ENCODE assay signal across 14 mouse cellular contexts in genomic region chr3:121417379-121418250, GRCm38 (mm10). TPM values are rescaled to one million over a fixed set of nuclear protein-coding genes. Genes with fewer than 3 reads are reported as not detected.
A peak's percentile ranks its signal among the peaks of the same experiment; 100 is the strongest.
DNase-seq lines count a peak whose midpoint lies in the region; ATAC-seq and TF ChIP-seq lines count a peak whose summit lies in the region.
"Had no signal": no experiment of that assay in that cellular context is flagged by ENCODE, and none has a peak within 500 bp of the region (broad histone marks: within the 10 kb centered on the region; RNA-seq: fewer than 3 reads in every experiment).

No protein-coding gene starts in this region.

- 73% methylated on average over 14 of the region's 14 CpGs for WGBS in kidney, embryonic 14.5 days

- peak overlapping the region; percentile 52 for H3ac ChIP-seq in C2C12 (ENCODE audit: control insufficient read depth, insufficient read length, low read depth)

- H3K9me3 ChIP-seq in kidney, embryonic 14.5 days (ENCODE audit: control insufficient read depth, low read length): no peaks in the 10 kb centered on the region

- H3K79me3 ChIP-seq in C2C12 (ENCODE audit: low read depth): no peaks in the 10 kb centered on the region

- H3K4me1 ChIP-seq in kidney, embryonic 14.5 days (ENCODE audit: control insufficient read depth, insufficient read depth, low read length): 0 out of 2 replicates have a peak, but pooled peaks cover 9% of the 10 kb centered on the region

- no peak overlapping the region for H3K9ac ChIP-seq in kidney, embryonic 14.5 days (ENCODE audit: low read depth, low read length)
- H3K9ac ChIP-seq: liver, embryonic 14.5 days; neural tube, embryonic 13.5 days had no signal

- no peaks in the 10 kb centered on the region for H3K36me3 ChIP-seq in kidney, embryonic 14.5 days (ENCODE audit: control insufficient read depth, insufficient read depth, low read length)
- H3K36me3 ChIP-seq in C2C12 (ENCODE audit: control insufficient read depth, insufficient read depth): no peaks in the 10 kb centered on the region
- H3K36me3 ChIP-seq: neural tube, embryonic 13.5 days had no signal

- no peak overlapping the region for H3K4me2 ChIP-seq in kidney, embryonic 14.5 days (replicated peaks; ENCODE audit: low read depth, low read length)
- H3K4me2 ChIP-seq: neural tube, embryonic 13.5 days had no signal

- TF ChIP-seq CTCF in C2C12 (IDR thresholded peaks at IDR 0.05; ENCODE audit: control insufficient read depth, insufficient read depth, insufficient read length): no peak

- ATAC-seq in kidney, embryonic 14.5 days (ENCODE audit: low FRiP score, low TSS enrichment): peak; percentile 43; the same call in 1 of the 2 replicates
- ATAC-seq: CD4-positive, CD25-positive, alpha-beta regulatory T cell, adult 4 months; intestine, postnatal 0 days had no signal

- no peaks in the 10 kb centered on the region for H3K79me2 ChIP-seq in C2C12 (ENCODE audit: control insufficient read depth, insufficient read depth)

- no peak overlapping the region for H3K4me3 ChIP-seq in kidney, embryonic 14.5 days (ENCODE audit: low read length)
- no peak overlapping the region for H3K4me3 ChIP-seq in C2C12 (ENCODE audit: insufficient read depth, poor library complexity, severe bottlenecking)
- H3K4me3 ChIP-seq: neural tube, embryonic 13.5 days had no signal

- H3K27me3 ChIP-seq in kidney, embryonic 14.5 days (ENCODE audit: control insufficient read depth, insufficient read depth, low read length): no peaks in the 10 kb centered on the region
- no peaks in the 10 kb centered on the region for H3K27me3 ChIP-seq in C2C12 (ENCODE audit: control insufficient read depth, insufficient read depth, insufficient read length)
- H3K27me3 ChIP-seq: neural tube, embryonic 13.5 days had no signal

- no peak overlapping the region for H3K27ac ChIP-seq in kidney, embryonic 14.5 days (ENCODE audit: low read depth, low read length)
- H3K27ac ChIP-seq: liver, embryonic 14.5 days; neural tube, embryonic 13.5 days had no signal

- DNase-seq in heart, adult 11 months: peak; percentile 66
- DNase-seq in heart, postnatal 4 days: no peak
- no peak for DNase-seq in kidney, adult 8-10 months
- peak; percentile 44 for DNase-seq in ZHBTc4 (ENCODE audit: low read depth, low spot score)
- no peak for DNase-seq in ovary, postnatal 10 days (ENCODE audit: low spot score)
- DNase-seq: cerebellum, adult 18-20 months; gastrocnemius, postnatal 14 days; thymus, postnatal 14 days had no signal

TF ChIP-seq in C2C12, 6 proteins besides CTCF, POLR2A, EP300 and RAD21:
- TF ChIP-seq MYOD1 (IDR thresholded peaks at IDR 0.05; ENCODE audit: control insufficient read depth, insufficient read length, low read depth) (no peak), MAX (IDR thresholded peaks at IDR 0.05) (no peak), MYOG (IDR thresholded peaks at IDR 0.05; ENCODE audit: control insufficient read depth, extremely low read depth, insufficient read length) (no peak), CEBPB (IDR thresholded peaks at IDR 0.05; ENCODE audit: low read depth) (no peak), FOSL1 (IDR thresholded peaks at IDR 0.05; ENCODE audit: insufficient read depth, low read length, poor library complexity, severe bottlenecking) (no peak), USF1 (IDR thresholded peaks at IDR 0.05; ENCODE audit: low read depth) (no peak)

RNA-seq across cellular contexts. Expression of gene Cnn3, which starts 8.7 kb away (rescaled TPM):
- total RNA-seq in heart, postnatal 4 days (2021): 100 to 1,000 TPM; 162 to 167 TPM
- polyA plus RNA-seq in kidney, embryonic 14.5 days (2014; fragmentation: Nextera tagmentation; extraction: Ambion mirVana): 570 and 666 TPM in 2 replicates
- 362 TPM for polyA plus RNA-seq in C2C12 (2012; fragmentation: generic; extraction: Trizol)

Comparison
In these comparisons a context has a peak if more than half of its experiments do, and no peak if none do; other contexts are left out.
1. DNase-seq: peak in heart, adult 11 months (single experiment) and ZHBTc4 (single experiment); none in heart, postnatal 4 days (single experiment), kidney, adult 8-10 months (0 of 2) and ovary, postnatal 10 days (single experiment).